Mouse (Mus musculus): ENCODE data around the gene Tubb2b.

Tubb2b gene

GRCm38 (mm10) chr13:34134276-34134675, 4.0 kb upstream of the Tubb2b start:
- no peak for DNase-seq

GRCm38 (mm10) chr13:34133326-34134071, 3.2 kb upstream of the Tubb2b start:
- DNase-seq = no peak

GRCm38 (mm10) chr13:34132875-34133274, 2.6 kb upstream of the Tubb2b start:
- no peak for DNase-seq

GRCm38 (mm10) chr13:34132299-34132698, 2.0 kb upstream of the Tubb2b start:
- no peak for DNase-seq

GRCm38 (mm10) chr13:34131708-34132060, 1.4 kb upstream of the Tubb2b start:
- DNase-seq = peak; percentile 76

- no peak for DNase-seq
Observed at GRCm38 (mm10) chr13:34131011-34131707, 893 bp upstream of the Tubb2b start.

- peak; percentile 67 for DNase-seq
Observed at GRCm38 (mm10) chr13:34129485-34130225, 611 bp downstream of the Tubb2b start.

GRCm38 (mm10) chr13:34128276-34129114, 1.8 kb downstream of the Tubb2b start:
- no peak for DNase-seq

GRCm38 (mm10) chr13:34125711-34126110, 4.6 kb downstream of the Tubb2b start:
- no peak for DNase-seq

- DNase-seq = no peak
Observed at GRCm38 (mm10) chr13:34120536-34120935, 9.7 kb downstream of the Tubb2b start.

GRCm38 (mm10) chr13:34119406-34119805, 10.9 kb downstream of the Tubb2b start:
- no peak for DNase-seq

- no peak for DNase-seq
Observed at GRCm38 (mm10) chr13:34118816-34119215, 11.4 kb downstream of the Tubb2b start.

GRCm38 (mm10) chr13:34116508-34116907, 13.8 kb downstream of the Tubb2b start:
- no peak for DNase-seq

GRCm38 (mm10) chr13:34114654-34115053, 15.6 kb downstream of the Tubb2b start:
- no peak for DNase-seq

- no peak for DNase-seq
Observed at GRCm38 (mm10) chr13:34113086-34113485, 17.2 kb downstream of the Tubb2b start.

GRCm38 (mm10) chr13:34112369-34113081, 17.7 kb downstream of the Tubb2b start:
- no peak for DNase-seq

- no peak for DNase-seq
Observed at GRCm38 (mm10) chr13:34111878-34112277, 18.4 kb downstream of the Tubb2b start.

GRCm38 (mm10) chr13:34111019-34111418, 19.2 kb downstream of the Tubb2b start:
- DNase-seq = no peak

GRCm38 (mm10) chr13:34109677-34110058, 20.6 kb downstream of the Tubb2b start:
- DNase-seq = no peak

- no peak for DNase-seq
Observed at GRCm38 (mm10) chr13:34109035-34109676, 21.1 kb downstream of the Tubb2b start.

- no peak for DNase-seq
Observed at GRCm38 (mm10) chr13:34106999-34107398, 23.3 kb downstream of the Tubb2b start.

- DNase-seq = no peak
Observed at GRCm38 (mm10) chr13:34106256-34106655, 24.0 kb downstream of the Tubb2b start.

Data from right cerebral cortex, postnatal 14 days (tissue).